Mouse (Mus musculus) thymus, adult 2 months (tissue): ENCODE results near the gene Armc10. TPM values are rescaled to one million over a fixed set of nuclear protein-coding genes. Genes with fewer than 3 reads are reported as not detected.
"Not testable (repeated sequence)": the region's sequence is repeated elsewhere in the genome, so short reads cannot be mapped to it uniquely, and the experiment has no call there.

Experiments used
- DNase-seq: peaks from one replicate; pipeline ENCODE4 v3.0.0; 2021
- H3K27ac ChIP-seq: fragments of 200-500 bp; 2 replicates; pipeline ENCODE4 v1.5.1; 2012; ENCODE audit warnings: low read length, control low read depth; ENCODE audit not compliant: control insufficient read depth, insufficient read depth
- H3K27me3 ChIP-seq: fragments of 200-500 bp; 2 replicates; pipeline ENCODE4 v1.6.1; 2012; ENCODE audit warnings: mild to moderate bottlenecking, low read length, moderate library complexity, mixed read lengths; ENCODE audit not compliant: control insufficient read depth, insufficient read depth
- H3K36me3 ChIP-seq: fragments of 200-500 bp; 2 replicates; pipeline ENCODE4 v1.6.1; 2012; ENCODE audit warnings: mild to moderate bottlenecking, low read length, moderate library complexity; ENCODE audit not compliant: control insufficient read depth, insufficient read depth
- H3K4me1 ChIP-seq: fragments of 200-500 bp; replicated peaks from 2 replicates; pipeline ENCODE4 v1.6.1; 2012; ENCODE audit warnings: low read length; ENCODE audit not compliant: control insufficient read depth, insufficient read depth
- H3K4me3 ChIP-seq: fragments of 200-500 bp; 2 replicates; pipeline ENCODE4 v1.5.1; 2012; ENCODE audit warnings: mild to moderate bottlenecking, low read length, control low read depth, moderate library complexity; ENCODE audit not compliant: control insufficient read depth, insufficient read depth
- CTCF ChIP-seq: fragments of 200-500 bp; IDR thresholded peaks from 2 replicates; pipeline ENCODE4 v1.5.1; 2012; ENCODE audit warnings: mild to moderate bottlenecking, control low read depth, low read length, moderate library complexity, borderline replicate concordance; ENCODE audit not compliant: control insufficient read depth, poor library complexity, insufficient read depth; ENCODE audit errors: extremely low read depth
- POLR2A ChIP-seq: fragments of 200-500 bp; IDR thresholded peaks from 2 replicates; pipeline ENCODE4 v1.6.1; 2012; ENCODE audit warnings: mild to moderate bottlenecking, low read length, control low read depth, moderate library complexity; ENCODE audit not compliant: control insufficient read depth, poor library complexity, insufficient read depth; ENCODE audit errors: extremely low read depth
- WGBS: fragments of 180-500 bp; shearing (Covaris S2); methylation state at CpG from one replicate; pipeline ENCODE4 v1.1.7; 2018; 5-methylcytosine and 5-hydroxymethylcytosine counted together
- polyA plus RNA-seq: library from polyadenylated mRNA; depleted of rRNA; stranded (reverse); fragments of >200 nt; gene quantifications from 2 replicates; pipeline ENCODE4 v1.2.3, GENCODE M21; 2012; rRNA removed

The Armc10 gene
- polyA plus RNA-seq: 44.6 and 56.0 TPM in 2 replicates

DNA sequence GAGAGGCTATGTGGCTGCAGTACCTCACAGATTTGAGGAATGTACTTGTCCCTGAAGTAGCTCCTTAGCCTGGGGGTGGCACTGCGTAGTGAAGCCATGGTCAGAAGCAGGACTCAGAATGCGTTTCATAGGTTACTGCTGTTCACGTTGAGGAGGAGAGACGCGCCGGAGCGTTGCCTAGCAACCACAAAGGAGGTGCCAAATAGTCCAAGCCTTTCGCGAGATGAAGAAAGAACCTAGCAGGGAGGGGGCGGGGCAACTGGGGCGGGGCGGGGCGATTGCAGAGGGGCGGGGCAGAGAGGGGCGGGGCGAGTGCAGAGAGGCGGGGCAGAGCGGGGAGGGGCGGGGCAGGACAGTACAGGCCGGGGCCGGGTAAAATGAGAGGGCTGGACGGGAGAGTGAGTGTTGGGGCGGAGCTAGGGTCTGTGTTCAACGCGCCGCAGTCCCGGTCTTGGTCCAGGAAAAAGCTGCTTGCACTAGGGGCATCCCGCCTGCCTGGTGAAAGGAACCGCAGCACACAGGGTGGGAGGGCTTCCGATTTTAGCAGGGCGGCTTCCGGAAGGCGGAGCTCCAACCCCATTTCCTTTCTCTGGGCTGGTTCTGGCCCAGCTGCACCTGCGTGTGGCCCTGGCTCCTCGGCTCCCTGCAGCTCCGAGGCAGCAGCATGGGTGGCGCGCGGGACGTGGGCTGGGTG is at the start of gene Armc10, which contains the start of gene Fbxl13:
TSS of gene Armc10 (plus strand) at position 375 of the 694 bp plus-strand sequence.
TSS of gene Fbxl13 (minus strand) at position 196 of the 694 bp plus-strand sequence.
- TF ChIP-seq POLR2A (peak; percentile 91), CTCF (no peak)
- Histone ChIP-seq H3K4me3 (peak within 1 kb of the TSS; percentile 81), H3K4me1 (peaks cover 11% of the 10 kb centered on the region), H3K27me3 (no peaks in the 10 kb centered on the region), H3K27ac (peak within 1 kb of the TSS; percentile 55; the same call in 1 of the 2 replicates), H3K36me3 (peaks cover 14% of the 10 kb centered on the region)
- DNase-seq: peak; percentile 89
- WGBS: 1% methylated on average over 37 of the region's 40 CpGs

DNA sequence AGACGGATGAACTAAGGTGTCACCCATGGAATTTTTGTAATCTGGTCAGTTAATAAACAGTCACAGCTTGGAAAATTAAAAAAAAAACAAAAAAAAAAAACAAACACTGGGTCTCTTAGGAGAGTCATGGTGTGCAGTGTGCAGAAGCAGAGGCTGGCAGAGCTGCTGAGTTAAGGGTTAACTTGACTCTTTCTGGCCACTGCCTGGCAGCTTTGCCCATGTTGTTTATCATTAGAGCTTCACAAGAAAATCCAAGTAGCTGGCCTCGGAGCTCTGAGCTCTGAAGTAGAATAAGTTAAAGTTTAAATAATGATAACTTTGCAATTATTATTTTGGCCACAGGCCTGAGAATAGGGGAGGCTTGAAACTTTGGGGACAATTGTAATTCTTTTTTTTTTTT is 46.1 kb upstream of the Armc10 start:
- H3K4me1 ChIP-seq, H3K27me3 ChIP-seq, H3K4me3 ChIP-seq, H3K36me3 ChIP-seq, H3K27ac ChIP-seq, DNase-seq: not testable (repeated sequence)
- WGBS: 89% methylated on average over 2 of the region's 2 CpGs

DNA sequence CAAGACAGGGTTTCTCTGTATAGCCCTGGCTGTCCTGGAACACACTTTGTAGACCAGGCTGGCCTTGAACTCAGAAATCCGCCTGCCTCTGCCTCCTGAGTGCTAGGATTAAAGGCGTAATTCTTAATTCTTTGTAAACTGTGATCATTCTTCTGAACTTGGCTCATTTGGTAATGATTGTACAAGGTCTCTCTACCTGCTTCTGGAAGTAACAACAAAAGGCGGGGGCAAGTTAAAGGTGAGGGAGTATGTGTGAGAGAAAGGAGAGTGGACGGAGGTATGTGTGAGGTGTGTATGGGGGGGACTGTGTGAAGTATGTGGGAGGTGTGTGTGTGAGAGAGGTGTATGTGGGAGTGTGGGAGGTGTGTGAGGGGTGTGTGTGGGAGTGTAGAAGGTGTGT is 45.7 kb upstream of the Armc10 start:
- DNase-seq: no peak
- H3K4me1 ChIP-seq: no peaks in the 10 kb centered on the region
- H3K27ac ChIP-seq: no peak overlapping the region
- no peaks in the 10 kb centered on the region for H3K36me3 ChIP-seq
- WGBS: 99% methylated on average over 4 of the region's 4 CpGs
- TF ChIP-seq POLR2A: no peak
- TF ChIP-seq CTCF: no peak
- H3K4me3 ChIP-seq: no peak overlapping the region
- no peaks in the 10 kb centered on the region for H3K27me3 ChIP-seq

DNA sequence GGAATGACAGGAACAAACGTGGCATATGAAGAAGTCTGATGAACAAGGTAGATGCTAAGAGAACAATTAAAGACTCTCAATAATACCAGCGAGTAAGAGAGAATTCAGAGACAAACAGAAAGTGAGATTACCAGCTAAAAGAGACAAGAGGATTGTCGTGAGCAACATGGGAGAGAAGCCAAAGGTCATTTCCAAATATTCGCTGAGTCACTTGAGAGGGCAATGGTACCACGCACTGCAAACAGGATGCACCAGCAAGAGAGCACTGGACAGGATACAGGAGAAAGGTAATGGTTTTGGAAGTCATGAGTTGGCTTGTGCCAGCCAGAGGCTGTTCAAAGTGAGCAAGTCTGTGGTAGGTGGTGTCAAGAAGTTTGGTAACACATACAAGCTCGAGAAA is 39.7 kb upstream of the Armc10 start:
- no peak for DNase-seq
- Histone ChIP-seq H3K27me3 (no peaks in the 10 kb centered on the region), H3K36me3 (no peaks in the 10 kb centered on the region), H3K27ac (no peak overlapping the region), H3K4me3 (no peak overlapping the region), H3K4me1 (no peaks in the 10 kb centered on the region)
- 79% methylated on average over 6 of the region's 6 CpGs for WGBS
- TF ChIP-seq POLR2A (no peak), CTCF (no peak)

DNA sequence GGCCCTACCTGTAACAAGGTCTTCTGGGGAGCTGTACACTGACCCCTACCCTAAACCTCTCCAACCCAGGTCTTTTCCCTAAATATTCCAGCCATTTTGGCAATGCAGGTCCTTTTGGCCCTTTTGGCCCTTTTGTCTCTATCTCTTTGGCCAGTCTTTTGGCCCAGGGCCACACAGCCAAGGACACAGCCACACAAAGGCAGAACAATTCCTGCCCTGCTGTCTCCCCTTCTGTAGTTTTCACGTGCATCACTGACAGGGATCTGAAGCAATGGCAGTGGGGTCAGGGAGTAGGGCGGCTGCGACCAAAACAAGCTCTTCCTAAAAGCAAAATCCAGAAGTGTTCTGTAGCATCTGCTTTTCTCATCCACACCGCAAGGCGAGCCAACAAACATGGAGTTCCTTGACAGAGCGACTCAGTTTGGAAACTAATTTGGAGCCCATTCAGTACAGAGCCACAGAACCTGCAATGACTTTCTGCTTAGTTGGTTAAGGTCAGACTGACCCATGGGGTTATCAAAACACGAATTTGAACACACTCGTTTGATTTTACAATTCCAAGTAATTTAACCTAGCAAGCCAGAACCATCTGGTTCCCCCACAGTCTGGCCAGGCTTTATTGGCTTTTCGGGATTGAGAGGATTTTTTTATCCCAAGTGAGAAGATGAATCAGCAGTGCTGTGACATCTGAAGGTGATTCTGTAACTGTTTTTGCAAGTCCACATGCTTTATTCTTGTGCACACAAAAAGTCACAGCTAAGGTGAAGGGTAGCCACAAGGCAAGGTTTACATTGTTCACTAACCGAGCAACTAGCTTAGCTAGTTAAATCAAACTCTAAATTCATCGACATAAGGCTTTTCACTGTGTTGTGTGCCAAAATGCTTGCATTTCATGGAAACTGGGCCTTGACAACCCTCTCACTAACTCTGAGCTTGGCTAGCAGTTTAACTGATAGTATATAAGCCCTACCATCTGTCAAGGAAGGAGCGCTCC is 37.0 kb upstream of the Armc10 start:
- TF ChIP-seq CTCF (no peak), POLR2A (no peak)
- H3K27me3 ChIP-seq: no peaks in the 10 kb centered on the region
- WGBS: 92% methylated on average over 12 of the region's 12 CpGs
- no peaks in the 10 kb centered on the region for H3K36me3 ChIP-seq
- DNase-seq: no peak
- H3K27ac ChIP-seq: no peak overlapping the region
- H3K4me1 ChIP-seq: no peaks in the 10 kb centered on the region
- no peak overlapping the region for H3K4me3 ChIP-seq

DNA sequence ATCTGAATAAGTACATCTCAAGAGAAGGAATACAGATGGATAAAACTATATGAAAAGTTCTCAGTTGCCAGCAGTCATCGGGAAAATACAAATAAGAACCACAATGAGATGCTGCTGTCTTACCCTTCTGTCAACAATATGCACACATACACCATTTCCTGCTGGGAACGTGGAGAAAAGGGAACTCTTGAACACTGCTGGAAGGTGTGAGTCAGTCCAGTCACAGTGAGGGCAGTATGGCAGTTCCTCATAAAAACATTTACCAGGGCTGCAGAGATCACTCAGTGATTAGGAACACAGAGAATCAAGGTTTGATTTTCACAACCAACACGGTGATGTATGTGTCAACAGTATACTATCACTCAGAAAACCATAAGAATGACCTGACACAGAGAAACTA is 34.6 kb upstream of the Armc10 start:
- TF ChIP-seq CTCF (no peak), POLR2A (no peak)
- no peak overlapping the region for H3K4me3 ChIP-seq
- H3K4me1 ChIP-seq: no peaks in the 10 kb centered on the region
- no peak overlapping the region for H3K27ac ChIP-seq
- no peak for DNase-seq
- WGBS: 12% methylated on average over 3 of the region's 3 CpGs
- no peaks in the 10 kb centered on the region for H3K27me3 ChIP-seq
- no peaks in the 10 kb centered on the region for H3K36me3 ChIP-seq

DNA sequence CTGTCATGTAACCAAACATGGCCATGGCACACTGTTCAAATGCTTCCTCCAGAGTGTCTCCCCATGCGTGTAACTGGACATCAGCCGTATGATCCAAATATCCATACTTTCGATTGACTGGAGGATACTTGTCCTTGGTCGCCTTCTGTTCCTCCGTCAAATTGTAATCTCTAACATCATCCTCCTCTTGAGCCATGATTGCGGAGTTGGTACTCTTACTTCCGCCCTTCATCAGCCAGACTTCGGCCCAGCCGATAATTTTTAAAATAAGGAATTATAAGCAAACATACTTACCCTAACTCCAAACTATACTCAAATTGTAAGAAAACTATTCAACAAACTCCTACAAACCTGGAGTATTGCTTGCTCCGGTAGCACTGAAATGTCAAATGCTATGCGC is 31.3 kb upstream of the Armc10 start:
- not testable (repeated sequence) for H3K27ac ChIP-seq, H3K27me3 ChIP-seq, H3K36me3 ChIP-seq, H3K4me1 ChIP-seq, H3K4me3 ChIP-seq, DNase-seq
- 98% methylated on average over 11 of the region's 11 CpGs for WGBS
